10 mouse cellular contexts compared by ENCODE assay signal in the genomic region with DNA sequence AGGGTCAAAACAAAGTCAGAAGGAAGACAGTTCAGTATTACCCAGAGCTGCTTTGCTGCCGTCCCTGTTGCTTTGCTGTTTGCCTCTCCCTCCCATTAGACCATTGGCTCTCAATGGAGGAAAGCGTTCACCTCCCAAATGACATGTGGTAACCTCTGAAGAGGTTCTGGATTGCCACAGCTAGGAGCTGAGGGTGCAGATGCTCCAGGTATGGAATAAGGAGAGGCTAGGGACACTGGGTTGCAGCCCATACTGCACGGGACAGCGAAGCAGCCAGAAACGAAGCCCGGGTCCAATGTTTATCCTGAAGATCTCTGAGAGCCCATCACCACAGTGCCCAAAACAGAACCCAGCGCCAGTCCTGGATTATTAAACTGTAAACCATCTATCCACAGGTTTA. TPM values are rescaled to one million over a fixed set of nuclear protein-coding genes. Genes with fewer than 3 reads are reported as not detected.
A peak's percentile ranks its signal among the peaks of the same experiment; 100 is the strongest.
DNase-seq lines count a peak whose midpoint lies in the region; ATAC-seq and TF ChIP-seq lines count a peak whose summit lies in the region.
"Had no signal": no experiment of that assay in that cellular context is flagged by ENCODE, and none has a peak within 500 bp of the region (broad histone marks: within the 10 kb centered on the region; RNA-seq: fewer than 3 reads in every experiment).

No protein-coding gene starts in this region.

- peaks cover 51% of the 10 kb centered on the region for H3K4me1 ChIP-seq in embryonic facial prominence, embryonic 15.5 days
- peaks cover 57% of the 10 kb centered on the region for H3K4me1 ChIP-seq in intestine, embryonic 16.5 days (ENCODE audit: control insufficient read depth, insufficient read depth, low read length)
- H3K4me1 ChIP-seq in neural tube, embryonic 14.5 days (ENCODE audit: control insufficient read depth, insufficient read depth, low read length): peaks cover 46% of the 10 kb centered on the region

- H3K4me2 ChIP-seq in embryonic facial prominence, embryonic 15.5 days (replicated peaks): no peak overlapping the region
- no peak overlapping the region for H3K4me2 ChIP-seq in intestine, embryonic 16.5 days (ENCODE audit: low read depth, low read length)
- no peak overlapping the region for H3K4me2 ChIP-seq in neural tube, embryonic 14.5 days (ENCODE audit: low read depth, low read length)

- DNase-seq in left cerebral cortex, adult 2 months (ENCODE audit: extremely low spot score in 1 of 2, low spot score in 2 of 2): no peak
- no peak for DNase-seq in left cerebral cortex, adult 11 months (ENCODE audit: low spot score)
- DNase-seq in right cerebral cortex, postnatal 10 days (ENCODE audit: low spot score in 2 of 2): no peak
- DNase-seq in Muller cell, postnatal 12 days (ENCODE audit: inconsistent ontology term): no peak
- no peak for DNase-seq in adrenal gland, postnatal 36 days
- DNase-seq: lung, adult 18-20 months; thymus, adult 18-20 months had no signal

- TF ChIP-seq CTCF in left cerebral cortex, adult 2 months (IDR thresholded peaks at IDR 0.05): no peak

- 65% methylated on average over 7 of the region's 7 CpGs for WGBS in embryonic facial prominence, embryonic 15.5 days
- 54% methylated on average over 7 of the region's 7 CpGs for WGBS in intestine, embryonic 16.5 days
- 69% methylated on average over 7 of the region's 7 CpGs for WGBS in neural tube, embryonic 14.5 days

- H3K27ac ChIP-seq in left cerebral cortex, adult 2 months: 0 out of 2 replicates have a peak overlapping the region, but pooled peaks have one; percentile 50
- peak overlapping the region; percentile 100; the same call in 1 of the 2 replicates for H3K27ac ChIP-seq in embryonic facial prominence, embryonic 15.5 days (replicated peaks)
- H3K27ac ChIP-seq in intestine, embryonic 16.5 days (ENCODE audit: low read length): peak overlapping the region; percentile 100
- H3K27ac ChIP-seq in neural tube, embryonic 14.5 days (ENCODE audit: low read depth, low read length): peak overlapping the region; percentile 99

- H3K27me3 ChIP-seq in embryonic facial prominence, embryonic 15.5 days: no peaks in the 10 kb centered on the region
- no peaks in the 10 kb centered on the region for H3K27me3 ChIP-seq in intestine, embryonic 16.5 days (replicated peaks; ENCODE audit: control insufficient read depth, insufficient read depth, low read length)
- H3K27me3 ChIP-seq in neural tube, embryonic 14.5 days (ENCODE audit: control insufficient read depth, insufficient read depth, low read length): no peaks in the 10 kb centered on the region

- no peaks in the 10 kb centered on the region for H3K36me3 ChIP-seq in embryonic facial prominence, embryonic 15.5 days
- no peaks in the 10 kb centered on the region for H3K36me3 ChIP-seq in intestine, embryonic 16.5 days (ENCODE audit: control insufficient read depth, insufficient read depth, low read length)
- no peaks in the 10 kb centered on the region for H3K36me3 ChIP-seq in neural tube, embryonic 14.5 days (ENCODE audit: control insufficient read depth, insufficient read depth, low read length)

- H3K9me3 ChIP-seq in embryonic facial prominence, embryonic 15.5 days (replicated peaks): no peaks in the 10 kb centered on the region
- no peaks in the 10 kb centered on the region for H3K9me3 ChIP-seq in intestine, embryonic 16.5 days (ENCODE audit: control insufficient read depth, low read length)
- H3K9me3 ChIP-seq in neural tube, embryonic 14.5 days (ENCODE audit: control insufficient read depth, low read length): no peaks in the 10 kb centered on the region

- no peak for ATAC-seq in embryonic facial prominence, embryonic 15.5 days (ENCODE audit: insufficient number of reproducible peaks, low FRiP score, low TSS enrichment, low read depth)
- ATAC-seq in intestine, embryonic 16.5 days: no peak
- no peak for ATAC-seq in neural tube, embryonic 14.5 days (ENCODE audit: low read depth)

- no peak overlapping the region for H3K4me3 ChIP-seq in left cerebral cortex, adult 2 months
- no peak overlapping the region for H3K4me3 ChIP-seq in embryonic facial prominence, embryonic 15.5 days (replicated peaks)
- no peak overlapping the region for H3K4me3 ChIP-seq in intestine, embryonic 16.5 days (ENCODE audit: low read length)
- no peak overlapping the region for H3K4me3 ChIP-seq in neural tube, embryonic 14.5 days (ENCODE audit: low read depth, low read length)

- intact Hi-C loops in left cerebral cortex, adult 2 months (cut with DNase I): no loop called here

- H3K9ac ChIP-seq in embryonic facial prominence, embryonic 15.5 days: no peak overlapping the region
- H3K9ac ChIP-seq in intestine, embryonic 16.5 days (ENCODE audit: low read depth, low read length): peak overlapping the region; percentile 34; the same call in 1 of the 2 replicates
- no peak overlapping the region for H3K9ac ChIP-seq in neural tube, embryonic 14.5 days (replicated peaks; ENCODE audit: low read depth, low read length)

RNA-seq across cellular contexts. Expression of a gene that starts 9.6 kb away (rescaled TPM):
- total RNA-seq in left cerebral cortex, adult 2 months (2021): 100 to 1,000 TPM; 182 to 188 TPM
- 50.4 and 50.9 TPM in 2 replicates for polyA plus RNA-seq in embryonic facial prominence, embryonic 15.5 days (2015; fragmentation: Nextera tagmentation; extraction: Ambion mirVana)
- polyA plus RNA-seq in intestine, embryonic 16.5 days (2015; fragmentation: Nextera tagmentation; extraction: Ambion mirVana): 57.3 and 61.6 TPM in 2 replicates
- polyA plus RNA-seq in neural tube, embryonic 14.5 days (2014; fragmentation: Nextera tagmentation; extraction: Ambion mirVana): 63.4 and 69.3 TPM in 2 replicates
- 10 to 100 TPM; 47.9 to 53.4 TPM for total RNA-seq in adrenal gland, postnatal 36 days (2021)

Comparison
In these comparisons a context has a peak if more than half of its experiments do, and no peak if none do; other contexts are left out.
1. H3K27ac ChIP-seq: peak in every context shown above with its lines; median percentile 100 in embryonic facial prominence, embryonic 15.5 days; 100 in intestine, embryonic 16.5 days; 99 in neural tube, embryonic 14.5 days; 50 in left cerebral cortex, adult 2 months.